Mouse (Mus musculus): ENCODE results near the gene Tmem200c. TPM values are rescaled to one million over a fixed set of nuclear protein-coding genes. Genes with fewer than 3 reads are reported as not detected.

Tmem200c gene
- polyA plus RNA-seq, 1 experiment: 7.4 TPM

DNA sequence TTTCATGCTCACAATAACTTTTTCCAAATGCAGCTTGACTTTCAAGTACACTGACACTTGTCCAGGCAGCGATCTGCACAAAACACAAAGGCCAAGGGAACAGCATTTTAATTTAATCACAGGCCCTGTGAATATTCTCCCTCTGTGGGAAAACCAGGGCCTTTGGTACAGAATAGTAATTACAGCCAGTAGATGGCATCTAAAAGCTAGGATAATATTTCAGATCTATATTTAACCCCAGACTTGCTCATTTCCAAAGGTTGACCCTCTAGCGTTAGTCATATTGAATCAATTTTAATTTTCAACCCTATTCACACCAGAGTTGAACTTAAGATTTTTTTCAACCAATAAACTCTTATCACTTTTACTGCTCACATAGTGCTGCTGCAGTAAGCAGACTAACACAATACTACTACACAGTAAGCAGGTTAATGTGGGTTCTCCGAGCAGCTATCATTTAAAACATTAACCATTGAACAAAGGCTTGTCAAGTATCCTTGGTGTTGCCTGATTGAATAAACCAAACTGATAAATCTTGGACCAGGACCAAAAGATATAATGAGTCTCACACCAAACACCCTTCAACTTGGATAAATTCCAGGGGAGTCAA is 57.2 kb downstream of the Tmem200c start:
- Histone ChIP-seq H3K4me3 (ENCODE audit: insufficient read depth, low read length) (no peak overlapping the region), H3K27ac (ENCODE audit: insufficient read depth, low read length) (no peak overlapping the region), H3K4me1 (ENCODE audit: control insufficient read depth, insufficient read depth, low read length) (no peaks in the 10 kb centered on the region)
- no peak for TF ChIP-seq CTCF (IDR thresholded peaks at IDR 0.05; ENCODE audit: extremely low read depth, insufficient read depth, low read length)
- TF ChIP-seq POLR2A (IDR thresholded peaks at IDR 0.05; ENCODE audit: extremely low read depth, insufficient read depth, low read length): no peak

DNA sequence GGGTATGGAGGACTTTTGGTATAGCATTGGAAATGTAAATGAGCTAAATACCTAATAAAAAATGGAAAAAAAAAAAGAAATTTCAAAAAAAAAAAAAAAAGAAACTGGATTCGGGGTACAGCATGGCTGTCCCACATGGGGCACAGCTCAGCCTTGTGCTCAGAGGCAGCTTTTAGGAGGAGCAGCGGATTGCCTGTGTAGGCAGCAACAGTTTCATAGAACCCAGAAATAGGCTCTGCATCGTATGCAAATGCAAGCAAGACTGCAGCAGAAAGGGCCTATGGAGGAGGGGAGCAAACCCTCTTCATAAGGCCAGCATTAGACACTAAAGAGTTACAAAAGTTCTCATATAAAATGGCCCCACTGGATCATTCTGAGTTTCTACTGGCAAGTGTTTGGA is 64.2 kb downstream of the Tmem200c start:
- no peak overlapping the region for H3K4me3 ChIP-seq (ENCODE audit: insufficient read depth, low read length)
- no peak for TF ChIP-seq POLR2A (IDR thresholded peaks at IDR 0.05; ENCODE audit: extremely low read depth, insufficient read depth, low read length)
- TF ChIP-seq CTCF (IDR thresholded peaks at IDR 0.05; ENCODE audit: extremely low read depth, insufficient read depth, low read length): no peak
- no peak overlapping the region for H3K27ac ChIP-seq (ENCODE audit: insufficient read depth, low read length)
- no peaks in the 10 kb centered on the region for H3K4me1 ChIP-seq (ENCODE audit: control insufficient read depth, insufficient read depth, low read length)

Other genes with a start within 250 kb of the Tmem200c start
- gene Epb41l3, start 249.1 kb downstream of the Tmem200c start, polyA plus RNA-seq (2012; rRNA removed): 117 and 124 TPM in 2 replicates